Mouse (Mus musculus) stomach, postnatal 0 days (tissue): ENCODE results near the gene Zfp644.

Experiments used
- CTCF ChIP-seq: IDR thresholded peaks from 2 replicates; pipeline ENCODE4 v1.5.1; 2016; ENCODE audit warnings: antibody characterized with exemption, low read depth, mild to moderate bottlenecking, moderate library complexity
- EP300 ChIP-seq: optimal IDR thresholded peaks from 2 replicates; pipeline ENCODE3; 2016; ENCODE audit warnings: antibody characterized with exemption

DNA sequence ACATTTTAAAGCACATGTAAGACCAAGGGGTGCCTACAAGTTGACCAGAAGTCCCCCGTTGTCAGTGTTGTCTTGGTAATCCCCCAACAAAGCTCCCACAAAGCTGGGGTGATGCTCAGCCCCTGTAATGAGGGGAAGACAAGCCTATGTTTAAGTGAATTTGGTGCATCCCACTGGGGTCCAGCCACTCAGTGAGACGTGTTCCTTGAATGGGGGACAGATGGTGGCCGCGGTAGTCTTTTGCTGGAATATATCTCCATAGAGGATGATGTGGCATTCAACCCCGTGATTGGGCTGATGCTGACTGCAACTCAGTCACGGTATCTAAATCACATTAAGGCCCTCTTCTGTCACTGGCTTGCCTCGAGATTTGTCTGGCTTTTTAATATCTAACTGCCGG lies 97.6 kb downstream of the Zfp644 start:
- TF ChIP-seq CTCF (no peak), EP300 (no peak)
